Mouse (Mus musculus): ENCODE data around the gene Shank1. TPM values are rescaled to one million over a fixed set of nuclear protein-coding genes. Genes with fewer than 3 reads are reported as not detected.

Shank1 gene
- polyA plus RNA-seq, 1 experiment, result 0.10 TPM

GRCm38 (mm10) chr7:44378290-44378689 is 68.2 kb downstream of the Shank1 start:
- H3K4me3 ChIP-seq, result no peak overlapping the region
- H3K79me2 ChIP-seq (ENCODE audit: control insufficient read depth, insufficient read depth), result no peaks in the 10 kb centered on the region
- TF ChIP-seq REST (IDR thresholded peaks at IDR 0.05; ENCODE audit: insufficient read depth, insufficient read length), result no peak
- TF ChIP-seq MYOG (IDR thresholded peaks at IDR 0.05; ENCODE audit: control insufficient read depth in 1 of 3, insufficient read depth in 1 of 3, insufficient read length in 2 of 3, low read depth in 2 of 3), result no peak
- no peak for TF ChIP-seq CEBPB (IDR thresholded peaks at IDR 0.05; ENCODE audit: insufficient read depth, poor library complexity, severe bottlenecking)
- TF ChIP-seq E2F4 (IDR thresholded peaks at IDR 0.05; ENCODE audit: insufficient read depth), result no peak
- TF ChIP-seq SRF (IDR thresholded peaks at IDR 0.05; ENCODE audit: control insufficient read depth, insufficient read length, low read depth), result no peak
- no peak for TF ChIP-seq MYOD1 (IDR thresholded peaks at IDR 0.05; ENCODE audit: control insufficient read depth in 1 of 3, insufficient read length in 2 of 3, low read depth in 2 of 3)
- TF ChIP-seq TCF3 (IDR thresholded peaks at IDR 0.05; ENCODE audit: insufficient read length, low read depth), result no peak
- no peak for TF ChIP-seq POLR2AphosphoS2 (IDR thresholded peaks at IDR 0.05; ENCODE audit: insufficient read length, low read depth)
- no peak for TF ChIP-seq MAX (IDR thresholded peaks at IDR 0.05; ENCODE audit: low read depth)
- no peak for TF ChIP-seq USF1 (IDR thresholded peaks at IDR 0.05; ENCODE audit: low read depth)
- TF ChIP-seq POLR2A (IDR thresholded peaks at IDR 0.05; ENCODE audit: insufficient read length, low read depth), result no peak
- no peak for TF ChIP-seq TCF12 (IDR thresholded peaks at IDR 0.05; ENCODE audit: insufficient read depth, poor library complexity, severe bottlenecking)
- no peak overlapping the region for H3K4me2 ChIP-seq (ENCODE audit: low read depth)
- H3K36me3 ChIP-seq (ENCODE audit: control insufficient read depth, insufficient read depth), result no peaks in the 10 kb centered on the region
- no peak overlapping the region for H3ac ChIP-seq (ENCODE audit: control insufficient read depth, insufficient read length)
- H3K27me3 ChIP-seq (ENCODE audit: control insufficient read depth, insufficient read depth, insufficient read length), result peaks cover 26% of the 10 kb centered on the region

DNA sequence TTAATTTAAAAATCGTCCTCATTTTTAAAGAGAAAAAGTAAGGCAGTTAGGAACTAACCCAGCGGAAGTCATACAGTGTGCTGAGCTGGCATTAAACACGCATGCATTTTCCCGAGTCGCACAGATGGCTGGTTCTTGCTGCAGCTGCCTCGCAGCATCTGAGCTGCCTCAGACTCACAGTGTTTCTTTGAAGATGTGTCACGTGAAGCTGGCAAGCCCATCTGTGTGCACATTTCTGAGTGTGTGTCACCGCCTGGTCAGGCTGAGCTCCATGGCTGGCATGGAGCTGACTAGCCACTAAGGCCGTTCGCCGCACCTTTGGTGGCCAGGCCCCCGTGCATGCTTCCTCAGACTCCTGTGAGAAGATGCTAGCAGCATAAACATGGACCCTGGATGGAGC is 72.5 kb downstream of the Shank1 start:
- no peaks in the 10 kb centered on the region for H3K36me3 ChIP-seq (ENCODE audit: control insufficient read depth, insufficient read depth)
- H3K27me3 ChIP-seq (ENCODE audit: control insufficient read depth, insufficient read depth, insufficient read length), result peaks cover 62% of the 10 kb centered on the region
- H3K79me2 ChIP-seq (ENCODE audit: control insufficient read depth, insufficient read depth), result no peaks in the 10 kb centered on the region
- no peak overlapping the region for H3K4me3 ChIP-seq
- TF ChIP-seq TCF3 (IDR thresholded peaks at IDR 0.05; ENCODE audit: insufficient read length, low read depth) (peak; percentile 14), E2F4 (IDR thresholded peaks at IDR 0.05; ENCODE audit: insufficient read depth) (no peak), USF1 (IDR thresholded peaks at IDR 0.05; ENCODE audit: low read depth) (peak; percentile 64), MYOD1 (IDR thresholded peaks at IDR 0.05; ENCODE audit: control insufficient read depth in 1 of 3, insufficient read length in 2 of 3, low read depth in 2 of 3) (peak in 1 of 3 experiments; percentile 60), MYOG (IDR thresholded peaks at IDR 0.05; ENCODE audit: control insufficient read depth in 1 of 3, insufficient read depth in 1 of 3, insufficient read length in 2 of 3, low read depth in 2 of 3) (peak in 1 of 3 experiments; percentile 62)
- H3K4me2 ChIP-seq (ENCODE audit: low read depth), result no peak overlapping the region
- H3ac ChIP-seq (ENCODE audit: control insufficient read depth, insufficient read length), result no peak overlapping the region

DNA sequence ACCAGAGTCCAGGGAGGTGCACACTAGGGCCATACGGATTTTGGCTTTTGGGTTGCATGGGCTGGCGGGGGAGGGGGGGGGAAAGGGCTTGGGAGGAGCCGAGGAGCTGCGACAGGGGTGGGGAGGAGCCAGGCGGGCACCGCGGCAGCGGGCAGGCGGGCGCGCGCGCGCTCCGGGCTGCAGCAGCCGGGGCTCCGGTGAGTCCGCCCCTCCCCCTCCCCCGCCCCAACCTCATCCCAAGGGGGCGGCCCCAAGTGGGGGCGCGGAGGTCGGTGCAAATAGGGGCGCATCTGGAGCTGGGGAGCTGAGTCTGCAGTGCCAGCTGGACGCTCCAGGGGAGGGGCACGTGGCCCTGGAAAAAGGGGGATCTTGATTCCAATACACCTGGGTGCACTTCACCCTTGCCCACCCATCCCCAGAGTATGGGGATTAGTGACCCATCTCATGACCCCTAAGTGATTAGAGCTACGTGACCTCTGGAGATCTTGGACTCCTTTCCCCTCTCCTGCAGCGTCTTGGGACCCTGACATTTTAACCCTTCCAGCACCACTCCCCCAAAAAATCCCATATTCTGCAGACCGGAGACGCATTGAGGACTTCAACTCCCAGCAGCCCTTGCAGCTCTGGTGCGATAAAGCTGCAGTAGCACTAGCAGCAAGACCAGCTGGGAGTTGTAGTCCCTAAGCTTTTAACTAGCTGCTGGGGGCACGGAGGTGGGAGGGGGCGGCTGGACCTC is 74.1 kb downstream of the Shank1 start, which contains the start of gene Syt3:
Gene Syt3 (plus strand): TSS at position 123 of the 736 bp plus-strand sequence.
- no peak within 1 kb of the TSS for H3K4me3 ChIP-seq
- H3ac ChIP-seq (ENCODE audit: control insufficient read depth, insufficient read length), result no peak within 1 kb of the TSS
- no peak for TF ChIP-seq USF1 (IDR thresholded peaks at IDR 0.05; ENCODE audit: low read depth)
- no peak for TF ChIP-seq TCF3 (IDR thresholded peaks at IDR 0.05; ENCODE audit: insufficient read length, low read depth)
- no peak for TF ChIP-seq MYOD1 (IDR thresholded peaks at IDR 0.05; ENCODE audit: control insufficient read depth in 1 of 3, insufficient read length in 2 of 3, low read depth in 2 of 3)
- no peak for TF ChIP-seq MYOG (IDR thresholded peaks at IDR 0.05; ENCODE audit: control insufficient read depth in 1 of 3, insufficient read depth in 1 of 3, insufficient read length in 2 of 3, low read depth in 2 of 3)
- TF ChIP-seq MAX (IDR thresholded peaks at IDR 0.05; ENCODE audit: low read depth), result no peak
- TF ChIP-seq REST (IDR thresholded peaks at IDR 0.05; ENCODE audit: insufficient read depth, insufficient read length), result no peak
- no peak for TF ChIP-seq CEBPB (IDR thresholded peaks at IDR 0.05; ENCODE audit: insufficient read depth, poor library complexity, severe bottlenecking)
- peaks cover 71% of the 10 kb centered on the region for H3K27me3 ChIP-seq (ENCODE audit: control insufficient read depth, insufficient read depth, insufficient read length)
- H3K4me2 ChIP-seq (ENCODE audit: low read depth), result no peak within 1 kb of the TSS
- H3K36me3 ChIP-seq (ENCODE audit: control insufficient read depth, insufficient read depth), result no peaks in the 10 kb centered on the region
- H3K79me2 ChIP-seq (ENCODE audit: control insufficient read depth, insufficient read depth), result no peaks in the 10 kb centered on the region

DNA sequence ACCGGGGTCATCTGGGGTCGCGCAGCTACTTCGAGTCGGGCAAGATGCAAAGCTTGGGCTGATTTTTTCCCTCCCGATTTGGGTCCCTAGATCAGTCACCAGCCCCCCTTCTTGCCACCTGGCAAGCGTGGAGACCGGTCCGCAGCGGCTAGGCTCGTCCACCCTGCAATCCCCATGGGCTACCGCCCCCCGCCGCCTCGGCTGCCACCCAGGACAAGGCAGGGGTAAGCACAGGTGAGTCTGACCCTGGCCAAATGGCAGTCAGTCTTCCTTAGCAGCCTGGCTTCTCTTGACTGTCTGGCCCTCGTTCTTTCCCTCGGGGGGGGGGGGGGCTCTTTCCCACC is 74.6 kb downstream of the Shank1 start:
- Histone ChIP-seq H3ac (ENCODE audit: control insufficient read depth, insufficient read length) (no peak overlapping the region), H3K27me3 (ENCODE audit: control insufficient read depth, insufficient read depth, insufficient read length) (peaks cover 72% of the 10 kb centered on the region), H3K79me2 (ENCODE audit: control insufficient read depth, insufficient read depth) (no peaks in the 10 kb centered on the region), H3K36me3 (ENCODE audit: control insufficient read depth, insufficient read depth) (no peaks in the 10 kb centered on the region), H3K4me3 (no peak overlapping the region), H3K4me2 (ENCODE audit: low read depth) (no peak overlapping the region)
- TF ChIP-seq CEBPB (IDR thresholded peaks at IDR 0.05; ENCODE audit: insufficient read depth, poor library complexity, severe bottlenecking) (no peak), MYOG (IDR thresholded peaks at IDR 0.05; ENCODE audit: control insufficient read depth in 1 of 3, insufficient read depth in 1 of 3, insufficient read length in 2 of 3, low read depth in 2 of 3) (no peak), SRF (IDR thresholded peaks at IDR 0.05; ENCODE audit: control insufficient read depth, insufficient read length, low read depth) (no peak), POLR2A (IDR thresholded peaks at IDR 0.05; ENCODE audit: insufficient read length, low read depth) (no peak), TCF12 (IDR thresholded peaks at IDR 0.05; ENCODE audit: insufficient read depth, poor library complexity, severe bottlenecking) (no peak), POLR2AphosphoS2 (IDR thresholded peaks at IDR 0.05; ENCODE audit: insufficient read length, low read depth) (no peak), USF1 (IDR thresholded peaks at IDR 0.05; ENCODE audit: low read depth) (no peak), MYOD1 (IDR thresholded peaks at IDR 0.05; ENCODE audit: control insufficient read depth in 1 of 3, insufficient read length in 2 of 3, low read depth in 2 of 3) (no peak), TCF3 (IDR thresholded peaks at IDR 0.05; ENCODE audit: insufficient read length, low read depth) (no peak), REST (IDR thresholded peaks at IDR 0.05; ENCODE audit: insufficient read depth, insufficient read length) (no peak), E2F4 (IDR thresholded peaks at IDR 0.05; ENCODE audit: insufficient read depth) (no peak), MAX (IDR thresholded peaks at IDR 0.05; ENCODE audit: low read depth) (no peak)

DNA sequence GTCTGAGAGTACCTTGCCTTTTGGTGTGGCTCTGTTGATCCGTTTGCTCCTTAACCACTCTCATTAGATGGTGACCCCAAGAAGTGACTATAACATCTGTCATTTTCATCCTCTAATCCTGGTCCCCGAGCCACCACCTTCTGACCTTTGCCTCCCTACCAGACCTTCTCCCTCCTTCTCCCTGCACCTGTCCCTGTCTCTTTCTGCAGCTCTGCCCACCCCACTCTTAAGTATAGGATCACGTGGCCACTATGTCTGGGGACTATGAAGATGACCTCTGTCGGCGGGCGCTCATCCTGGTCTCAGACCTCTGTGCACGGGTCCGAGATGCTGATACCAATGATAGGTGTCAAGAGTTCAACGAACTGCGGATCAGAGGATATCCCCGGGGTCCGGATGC is 75.7 kb downstream of the Shank1 start, which contains the start of gene 1700008O03Rik:
Gene 1700008O03Rik (minus strand): TSS at position 101 of the 400 bp plus-strand sequence.
- no peak within 1 kb of the TSS for H3K4me3 ChIP-seq
- no peak for TF ChIP-seq REST (IDR thresholded peaks at IDR 0.05; ENCODE audit: insufficient read depth, insufficient read length)
- TF ChIP-seq MAX (IDR thresholded peaks at IDR 0.05; ENCODE audit: low read depth), result no peak
- TF ChIP-seq MYOG (IDR thresholded peaks at IDR 0.05; ENCODE audit: control insufficient read depth in 1 of 3, insufficient read depth in 1 of 3, insufficient read length in 2 of 3, low read depth in 2 of 3), result no peak
- no peak for TF ChIP-seq POLR2A (IDR thresholded peaks at IDR 0.05; ENCODE audit: insufficient read length, low read depth)
- TF ChIP-seq SRF (IDR thresholded peaks at IDR 0.05; ENCODE audit: control insufficient read depth, insufficient read length, low read depth), result no peak
- no peak for TF ChIP-seq CEBPB (IDR thresholded peaks at IDR 0.05; ENCODE audit: insufficient read depth, poor library complexity, severe bottlenecking)
- no peak for TF ChIP-seq USF1 (IDR thresholded peaks at IDR 0.05; ENCODE audit: low read depth)
- no peak for TF ChIP-seq E2F4 (IDR thresholded peaks at IDR 0.05; ENCODE audit: insufficient read depth)
- H3K4me2 ChIP-seq (ENCODE audit: low read depth), result no peak within 1 kb of the TSS

More for the DNA sequence above, 75.7 kb downstream of the Shank1 start, which contains the start of gene 1700008O03Rik:
- Histone ChIP-seq H3ac (ENCODE audit: control insufficient read depth, insufficient read length) (no peak within 1 kb of the TSS), H3K79me2 (ENCODE audit: control insufficient read depth, insufficient read depth) (no peaks in the 10 kb centered on the region), H3K27me3 (ENCODE audit: control insufficient read depth, insufficient read depth, insufficient read length) (peaks cover 78% of the 10 kb centered on the region), H3K36me3 (ENCODE audit: control insufficient read depth, insufficient read depth) (no peaks in the 10 kb centered on the region)
